Mouse (Mus musculus) 3T3-L1 (cell line): ENCODE results near the gene Micall1.

Experiments
- DNase-seq: peaks from one replicate; pipeline ENCODE4 v3.0.0-alpha.2; 2015; ENCODE audit warnings: low read depth, low spot score

Gene Micall1

GRCm38 (mm10) chr15:79129311-79129710 lies 20.6 kb downstream of the Micall1 start:
- DNase-seq = no peak

DNA sequence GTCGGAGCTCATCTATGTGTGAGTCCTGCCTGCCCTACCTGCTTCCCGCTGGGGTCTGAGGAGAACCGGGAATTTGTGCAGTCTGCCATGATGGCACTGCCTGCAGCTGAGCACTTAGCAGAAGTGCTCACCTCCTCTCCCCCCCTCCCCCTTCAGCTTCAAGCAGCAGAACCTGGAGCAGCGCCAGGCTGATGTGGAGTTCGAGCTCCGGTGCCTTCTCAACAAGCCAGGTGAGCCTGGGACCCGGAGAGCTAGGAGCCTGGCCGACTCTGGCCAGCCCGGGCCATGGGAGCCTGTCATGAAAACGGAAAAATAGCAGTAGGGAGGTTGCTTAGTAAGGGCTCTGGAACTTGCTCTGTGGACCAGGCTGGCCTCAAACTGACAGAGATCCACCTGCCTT lies 22.1 kb downstream of the Micall1 start:
- no peak for DNase-seq

- DNase-seq = peak; percentile 94
Measured at GRCm38 (mm10) chr15:79131442-79131841, 22.7 kb downstream of the Micall1 start.

- DNase-seq = no peak
Measured at GRCm38 (mm10) chr15:79133191-79133661, 24.5 kb downstream of the Micall1 start.

DNA sequence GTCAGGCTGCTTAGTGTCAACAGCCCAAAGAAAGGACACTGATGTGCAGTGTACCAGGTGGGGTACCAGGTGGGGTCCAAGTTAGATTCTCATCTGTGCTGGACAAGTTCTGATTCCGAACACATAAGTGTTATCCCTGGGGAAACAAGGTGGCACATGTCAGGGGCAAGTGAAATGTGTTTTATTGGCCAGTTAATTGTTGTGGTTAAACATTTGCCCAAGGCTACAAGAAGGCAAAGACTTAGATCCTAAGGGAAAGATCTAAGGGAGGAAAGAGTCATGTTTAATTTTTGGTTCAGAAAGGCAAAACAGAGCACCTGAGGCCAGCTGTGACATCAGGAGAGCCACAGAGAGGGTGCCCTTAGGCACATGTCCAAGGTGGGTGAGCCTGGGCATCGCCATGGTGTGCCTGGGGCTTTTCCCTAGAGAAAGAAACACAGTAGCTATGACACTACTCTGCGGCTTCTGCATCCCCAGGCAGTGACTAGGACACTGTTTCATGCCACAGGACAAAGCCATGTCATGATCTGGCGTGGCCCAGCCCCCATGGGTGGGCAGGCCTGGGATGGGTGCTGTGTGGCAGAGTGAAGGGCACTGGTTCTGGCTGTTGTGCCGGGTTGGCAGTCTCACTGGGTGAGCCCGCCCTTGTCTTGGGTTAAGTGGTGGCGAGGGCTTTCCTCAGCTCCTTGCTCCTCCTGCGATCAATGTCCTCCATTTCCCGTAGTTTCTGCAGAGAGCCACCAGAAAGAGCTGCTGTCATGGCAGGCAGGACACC lies 26.0 kb downstream of the Micall1 start:
- DNase-seq = no peak

DNA sequence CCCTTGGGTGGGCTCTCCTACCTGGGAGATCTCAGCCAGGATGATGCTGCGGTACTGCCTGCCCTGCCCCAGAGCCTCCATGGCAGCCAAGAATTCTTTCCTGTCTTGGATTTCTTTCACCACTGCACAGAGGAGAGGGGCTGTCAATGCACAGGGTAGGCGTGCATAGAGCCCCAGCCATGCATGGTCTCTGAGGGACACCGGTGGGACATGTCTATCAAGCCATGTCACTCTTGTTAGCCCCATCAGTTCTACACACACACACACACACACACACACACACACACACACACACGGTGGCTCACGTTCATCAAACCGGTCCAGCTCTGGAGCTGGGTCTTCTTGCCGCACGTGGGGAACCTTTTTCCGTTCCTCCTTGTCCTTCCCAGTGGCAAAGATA lies 26.6 kb downstream of the Micall1 start:
- no peak for DNase-seq

GRCm38 (mm10) chr15:79135783-79136575 lies 27.3 kb downstream of the Micall1 start:
- DNase-seq = no peak

- peak; percentile 50 for DNase-seq
Measured at GRCm38 (mm10) chr15:79139640-79140039, 30.9 kb downstream of the Micall1 start.

- peak; percentile 94 for DNase-seq
Measured at GRCm38 (mm10) chr15:79140866-79141565, 32.3 kb downstream of the Micall1 start, which contains the start of the genes Polr2f and 1700088E04Rik. Gene Polr2f (plus strand): TSS chr15:79141009. Gene 1700088E04Rik (minus strand): TSS chr15:79141253.

- DNase-seq = no peak
Measured at GRCm38 (mm10) chr15:79141566-79141917, 32.8 kb downstream of the Micall1 start.

DNA sequence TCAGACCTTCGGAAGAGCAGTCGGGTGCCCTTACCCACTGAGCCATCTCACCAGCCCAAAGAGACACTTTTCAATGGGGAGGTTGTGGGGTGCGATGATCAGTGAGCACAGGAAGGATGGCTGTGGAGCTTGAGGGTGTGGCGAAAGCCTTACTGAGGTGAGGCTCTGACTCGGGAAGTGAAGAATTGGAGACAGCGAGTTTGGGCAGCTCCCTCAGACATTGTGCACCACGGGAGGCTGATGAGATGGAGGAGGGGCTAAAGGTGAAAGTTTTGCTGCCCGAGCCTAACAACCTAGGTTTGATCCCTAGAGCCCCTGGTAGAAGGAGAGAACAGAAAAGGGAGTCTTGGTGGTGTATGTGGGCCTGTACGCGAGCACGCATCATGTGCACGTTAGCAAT lies 34.6 kb downstream of the Micall1 start:
- no peak for DNase-seq

DNA sequence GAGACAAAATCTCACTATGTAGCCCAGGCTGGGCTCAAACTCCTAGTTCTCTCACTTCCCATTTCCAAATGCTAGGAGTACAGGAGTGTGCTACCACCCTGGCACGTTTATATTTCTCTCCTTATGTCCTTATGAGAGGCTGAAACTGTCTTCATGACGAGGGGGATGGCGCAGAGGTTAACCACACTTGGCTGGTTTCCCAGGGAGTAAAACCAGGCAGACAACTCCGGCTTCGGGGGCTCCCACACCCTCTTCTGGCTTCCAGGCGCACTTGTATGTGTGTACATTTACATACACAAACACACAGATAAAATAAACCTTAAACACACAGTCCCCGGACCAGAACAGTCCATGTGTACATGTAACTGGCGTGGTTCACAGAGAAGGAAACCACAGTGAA lies 35.3 kb downstream of the Micall1 start:
- no peak for DNase-seq

GRCm38 (mm10) chr15:79145522-79145921 lies 36.8 kb downstream of the Micall1 start:
- no peak for DNase-seq

GRCm38 (mm10) chr15:79148533-79148932 lies 39.8 kb downstream of the Micall1 start:
- DNase-seq = peak; percentile 88

DNA sequence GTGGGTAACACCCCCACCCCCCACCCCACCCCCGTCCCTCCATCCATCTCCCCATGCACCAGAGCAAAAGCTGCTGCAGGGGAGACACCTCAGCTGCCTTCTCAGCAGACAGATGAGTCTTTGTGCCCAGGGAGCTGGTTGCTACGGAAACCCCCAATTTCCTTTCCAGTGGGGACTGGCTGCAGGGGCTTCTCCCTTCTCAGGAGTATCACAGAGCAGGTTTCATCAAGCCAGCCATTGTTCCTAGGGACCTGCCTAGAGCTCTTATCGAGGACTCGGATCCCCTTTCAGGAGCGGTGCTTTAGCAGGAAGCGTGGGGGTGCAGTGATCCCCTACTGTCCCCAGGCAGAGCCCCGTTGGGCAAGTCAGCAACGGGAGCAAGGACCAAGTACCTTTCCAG lies 43.2 kb downstream of the Micall1 start:
- no peak for DNase-seq

DNA sequence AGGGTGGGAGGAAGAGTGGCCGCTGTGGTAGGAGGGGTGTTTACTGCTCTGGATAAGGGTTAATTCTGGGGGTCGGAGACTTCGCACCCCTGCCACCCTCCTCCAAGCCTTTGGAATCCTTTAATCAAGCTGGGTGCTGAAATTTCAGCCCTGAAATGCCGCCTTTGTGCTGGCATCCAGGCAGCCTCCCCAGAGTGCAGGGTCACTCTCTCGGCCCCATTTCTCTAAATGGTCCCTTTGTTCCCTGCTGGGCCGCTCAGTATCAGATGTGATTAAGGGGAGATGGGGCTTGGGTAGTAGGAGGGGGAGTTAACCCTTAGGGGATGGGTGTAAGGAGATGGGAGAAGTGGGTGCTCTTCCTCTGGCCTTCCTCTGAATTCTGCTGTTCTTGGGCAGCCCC lies 44.0 kb downstream of the Micall1 start:
- DNase-seq = no peak

- DNase-seq = no peak
Measured at GRCm38 (mm10) chr15:79155572-79155971, 46.9 kb downstream of the Micall1 start.

- peak; percentile 13 for DNase-seq
Measured at GRCm38 (mm10) chr15:79162301-79162700, 53.6 kb downstream of the Micall1 start.

DNA sequence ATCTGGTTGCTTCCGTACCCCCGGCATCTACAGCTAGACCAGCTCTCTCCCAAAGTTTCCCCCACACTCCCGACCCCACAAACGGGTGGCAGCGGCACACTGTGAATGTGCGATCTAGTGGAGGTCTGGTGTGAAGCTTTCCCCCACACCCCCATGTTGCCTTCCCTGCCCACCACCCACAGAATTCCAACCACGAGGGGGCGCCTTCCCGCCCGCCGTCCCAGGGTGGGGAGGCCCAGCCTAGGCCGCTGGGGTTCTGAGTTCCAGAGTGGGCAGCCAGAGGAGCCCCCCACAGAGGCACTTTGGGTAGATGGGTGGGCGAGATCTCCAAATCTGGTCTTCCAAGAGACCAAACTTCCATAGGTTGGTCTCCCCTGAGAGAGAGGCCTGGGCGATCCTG lies 54.1 kb downstream of the Micall1 start:
- no peak for DNase-seq

- no peak for DNase-seq
Measured at GRCm38 (mm10) chr15:79164251-79164650, 55.6 kb downstream of the Micall1 start.

GRCm38 (mm10) chr15:79165140-79165539 lies 56.4 kb downstream of the Micall1 start, which contains the start of gene Sox10:
Gene Sox10 (minus strand): TSS chr15:79165240.
- no peak for DNase-seq

- DNase-seq = no peak
Measured at GRCm38 (mm10) chr15:79166712-79167111, 58.0 kb downstream of the Micall1 start.
